Mouse (Mus musculus) heart, postnatal 14 days (tissue): ENCODE measurements around the gene Carhsp1. TPM values are rescaled to one million over a fixed set of nuclear protein-coding genes. Genes with fewer than 3 reads are reported as not detected.

Experiments used
- DNase-seq, 2 experiments: peaks; one replicate each; pipeline ENCODE4 v3.0.0; 2021 to 2022
- intact Hi-C: fragments of 180-260 bp; cut with DNase I; formaldehyde crosslinking; loops from one replicate; pipeline ENCODE4 v1.15.1; 2025
- long read RNA-seq, 2 experiments: library from polyadenylated mRNA; stranded (forward); transcript quantifications; one replicate each; pipeline ENCODE4 v2.0.0; 2021
- total RNA-seq, 2 experiments: library from RNA; stranded (reverse); gene quantifications; 2 replicates each; pipeline ENCODE4 v1.2.3; 2021

Gene Carhsp1
- 10 to 100 TPM; 23.7 to 24.9 TPM for total RNA-seq
- long read RNA-seq, experiment 1, transcript Carhsp1-201 (4 exons, 2,858 nt): major isoform, 27 of 33 reads
- long read RNA-seq, experiment 1, partial matches to known transcripts: 0 of 33 reads
- long read RNA-seq, experiment 1, other reads (novel, unspliced or antisense): 6 of 33 reads
- long read RNA-seq, experiment 2, transcript Carhsp1-201 (4 exons, 2,858 nt): major isoform, 29 of 31 reads
- long read RNA-seq, experiment 2, partial matches to known transcripts: 0 of 31 reads
- long read RNA-seq, experiment 2, other reads (novel, unspliced or antisense): 2 of 31 reads

DNA sequence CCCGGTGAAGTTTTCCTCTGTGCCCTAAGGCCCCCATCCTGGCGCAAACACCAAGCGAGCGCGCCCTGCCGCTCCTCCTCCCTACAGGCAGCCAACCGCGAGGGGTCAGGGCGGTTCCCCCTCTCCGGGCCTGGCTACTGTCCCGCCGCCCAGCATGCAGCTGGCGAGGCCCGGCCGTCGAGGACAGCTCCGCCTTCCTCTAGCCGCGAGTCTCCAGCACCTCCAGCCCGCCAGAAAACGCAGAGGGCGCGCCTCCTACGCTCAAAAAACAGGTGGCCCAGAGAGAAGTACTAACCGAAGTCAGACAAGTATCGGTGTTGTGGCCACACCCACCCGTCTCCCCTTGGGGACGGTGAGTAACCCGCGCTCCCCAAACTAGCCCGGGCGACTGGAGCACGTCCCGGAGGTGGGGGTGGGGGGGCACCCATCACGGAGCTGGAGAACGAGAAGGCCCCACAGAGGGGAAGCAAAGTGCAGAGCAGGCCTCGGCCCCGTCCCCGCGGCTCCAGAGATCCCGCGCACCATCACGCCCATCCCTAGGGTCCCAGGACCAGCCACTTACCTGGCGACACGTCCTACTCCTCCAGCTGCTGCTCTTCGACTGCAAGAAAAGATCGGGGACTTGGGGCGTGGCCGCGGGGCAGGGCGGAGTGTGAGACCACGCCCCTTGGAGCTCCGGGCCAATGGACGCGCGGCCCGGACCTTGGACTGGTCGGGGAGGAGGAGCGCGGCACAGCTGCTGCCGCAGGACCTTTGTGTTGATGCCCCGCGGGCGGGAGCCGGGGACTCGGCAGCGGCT lies at the start of gene Carhsp1:
Gene Carhsp1 (minus strand): TSS at position 605 of the 799 bp plus-strand sequence.
- intact Hi-C loops: loop anchor here (2.0 to 5.0 kb wide), 2 partner anchors 31 to 159 kb away; partner anchors contain the start of gene Abat
- peak; percentile 96 for DNase-seq

DNA sequence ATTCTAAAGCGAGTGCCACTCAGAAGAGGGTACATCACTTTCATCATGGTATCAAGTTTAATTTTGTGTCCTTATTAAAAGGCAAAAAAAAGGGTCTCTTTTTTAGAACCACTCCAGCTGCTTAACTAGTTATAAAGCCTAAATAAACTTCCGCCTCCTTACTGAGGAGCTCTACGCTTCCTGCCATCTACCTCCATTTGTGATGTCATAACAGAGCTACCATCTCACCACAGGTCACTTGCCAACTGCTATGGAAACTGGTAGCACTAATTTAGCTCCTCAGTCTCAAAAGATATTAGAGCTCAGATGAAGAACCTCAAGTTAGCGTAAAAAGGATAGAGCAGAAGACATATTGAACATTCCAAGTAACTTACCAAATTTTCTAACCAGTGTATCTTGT lies 48.5 kb upstream of the Carhsp1 start:
- intact Hi-C loops: no loop called here
- no peak for DNase-seq

DNA sequence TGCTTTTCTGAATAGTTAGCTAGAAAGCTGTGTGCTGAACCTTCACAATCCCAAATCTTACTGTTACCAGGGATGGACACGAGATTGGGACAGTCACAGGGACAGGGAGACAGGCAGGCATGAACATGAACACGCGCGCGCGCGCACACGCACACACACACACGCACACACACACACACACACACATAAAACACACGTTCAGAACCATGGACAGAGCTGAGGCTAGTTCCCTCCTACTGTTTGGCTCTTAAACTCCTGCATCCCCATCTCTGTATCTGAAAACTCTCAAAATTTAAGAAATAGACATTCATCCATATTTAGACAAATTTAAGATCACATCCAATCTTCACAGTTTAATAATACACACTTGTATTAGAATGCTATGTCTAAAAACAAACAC lies 45.8 kb upstream of the Carhsp1 start:
- intact Hi-C loops: no loop called here
- DNase-seq: no peak

DNA sequence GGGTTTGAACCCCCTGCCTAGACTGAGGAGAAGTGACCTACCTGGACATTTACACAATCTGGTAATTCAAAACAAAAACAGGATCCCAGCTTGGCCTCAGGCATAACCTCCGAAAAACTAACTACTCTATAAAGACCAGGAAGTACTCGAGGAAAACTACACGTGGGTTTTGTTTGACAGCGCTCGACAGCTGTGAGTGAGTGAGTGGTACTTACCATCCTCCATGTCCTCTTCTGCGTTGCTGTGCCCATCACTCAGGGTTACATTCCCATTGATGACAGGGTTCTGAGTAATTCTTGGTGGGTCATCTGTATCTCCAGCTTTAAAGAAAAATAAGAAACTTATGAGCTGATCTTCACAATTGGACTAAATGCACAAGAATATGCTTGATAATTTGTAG lies 44.3 kb upstream of the Carhsp1 start:
- intact Hi-C loops: no loop called here
- no peak for DNase-seq

DNA sequence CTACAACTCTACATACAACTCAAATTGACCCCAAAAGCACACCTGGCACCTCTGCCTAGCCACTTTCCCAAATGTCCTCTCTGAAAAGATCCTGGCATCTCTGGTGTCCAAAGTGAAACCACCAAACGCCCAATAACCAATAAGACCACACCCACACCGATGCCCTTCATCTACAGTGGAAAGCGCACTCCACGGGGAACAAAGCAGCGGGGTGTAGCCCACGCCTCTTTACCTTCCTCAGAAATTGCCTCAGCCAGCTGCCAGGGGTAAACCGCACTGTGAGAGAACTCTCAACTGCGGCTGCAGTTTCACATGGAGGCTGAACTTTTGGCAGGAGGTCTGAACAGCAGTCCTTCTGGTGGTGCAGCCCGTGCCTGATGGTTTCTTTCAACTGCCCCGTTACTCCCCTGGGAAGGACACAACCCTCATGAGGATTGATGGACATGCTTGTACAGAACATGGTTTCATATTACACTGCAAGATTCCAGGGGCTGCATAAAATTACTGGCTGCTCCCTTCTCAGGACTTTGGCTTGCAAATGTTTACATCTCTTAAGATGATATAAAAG lies 43.6 kb upstream of the Carhsp1 start:
- DNase-seq: peak; percentile 23 to 45
- intact Hi-C loops: no loop called here

DNA sequence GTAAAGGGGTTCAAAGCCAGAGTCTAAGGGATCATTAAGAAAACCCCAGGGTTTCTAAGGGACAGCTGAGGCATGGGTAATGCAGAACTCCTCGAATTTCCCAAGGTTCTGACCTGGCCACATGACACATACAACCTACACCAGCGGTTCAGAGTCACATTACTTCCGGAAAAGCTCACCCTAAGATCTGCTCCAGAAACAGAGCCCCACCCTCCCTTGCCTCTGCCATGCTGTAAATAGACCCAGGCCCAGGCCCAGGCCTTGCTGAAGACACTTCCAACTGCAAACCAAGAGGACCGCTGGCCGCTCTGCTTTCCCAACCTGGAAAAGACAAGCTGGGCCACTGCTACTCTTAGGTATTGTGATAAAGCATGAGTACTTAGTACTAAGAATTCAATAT lies 42.9 kb upstream of the Carhsp1 start:
- DNase-seq: no peak
- intact Hi-C loops: no loop called here

DNA sequence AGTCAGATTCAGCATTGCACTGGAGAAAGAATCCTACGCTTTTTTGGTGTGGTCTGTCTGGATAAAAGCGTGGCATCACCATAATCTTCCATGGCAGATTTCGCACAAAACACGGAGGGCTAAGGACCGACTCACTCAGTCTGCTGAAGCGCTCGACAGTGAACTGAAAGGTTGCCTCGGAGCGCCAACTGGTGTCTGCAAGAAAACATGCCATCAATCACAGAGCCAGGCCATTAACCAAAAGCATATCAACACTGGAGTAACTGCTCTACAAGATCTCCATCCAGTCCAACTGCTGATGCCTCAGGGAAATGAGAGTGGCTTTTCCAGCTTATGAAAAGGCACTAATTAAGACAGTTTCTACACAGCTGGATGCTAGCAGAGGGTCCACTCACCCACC lies 40.0 kb upstream of the Carhsp1 start:
- DNase-seq: no peak
- intact Hi-C loops: no loop called here

DNA sequence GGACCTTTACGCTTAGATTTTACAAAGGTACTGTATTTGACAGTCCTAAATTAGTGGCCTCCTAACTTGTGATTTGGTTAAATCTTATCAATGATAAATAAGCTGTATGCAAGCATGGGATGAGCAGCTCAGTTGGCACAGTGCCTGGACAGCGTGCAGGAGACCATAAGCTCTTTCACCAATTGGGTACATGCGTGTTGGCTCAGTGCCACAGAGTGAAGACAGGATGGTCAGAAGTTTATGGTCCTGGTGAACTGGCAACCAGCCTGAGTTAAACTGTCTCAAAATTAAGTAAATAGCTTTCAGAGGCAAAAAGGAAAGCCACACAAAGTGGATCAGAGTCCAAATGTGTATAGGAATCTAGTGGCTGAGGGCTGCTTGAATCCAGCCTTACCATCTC lies 28.6 kb upstream of the Carhsp1 start:
- intact Hi-C loops: loop anchor here (5.0 kb wide), 1 partner anchor 37 kb away; no protein-coding TSS in a partner anchor
- no peak for DNase-seq

- intact Hi-C loops: no loop called here
- DNase-seq: no peak
These were observed 27.6 kb upstream of the Carhsp1 start for GRCm38 (mm10) chr16:8699556-8699955.

GRCm38 (mm10) chr16:8691206-8691605 lies 19.3 kb upstream of the Carhsp1 start:
- no peak for DNase-seq
- intact Hi-C loops: no loop called here

DNA sequence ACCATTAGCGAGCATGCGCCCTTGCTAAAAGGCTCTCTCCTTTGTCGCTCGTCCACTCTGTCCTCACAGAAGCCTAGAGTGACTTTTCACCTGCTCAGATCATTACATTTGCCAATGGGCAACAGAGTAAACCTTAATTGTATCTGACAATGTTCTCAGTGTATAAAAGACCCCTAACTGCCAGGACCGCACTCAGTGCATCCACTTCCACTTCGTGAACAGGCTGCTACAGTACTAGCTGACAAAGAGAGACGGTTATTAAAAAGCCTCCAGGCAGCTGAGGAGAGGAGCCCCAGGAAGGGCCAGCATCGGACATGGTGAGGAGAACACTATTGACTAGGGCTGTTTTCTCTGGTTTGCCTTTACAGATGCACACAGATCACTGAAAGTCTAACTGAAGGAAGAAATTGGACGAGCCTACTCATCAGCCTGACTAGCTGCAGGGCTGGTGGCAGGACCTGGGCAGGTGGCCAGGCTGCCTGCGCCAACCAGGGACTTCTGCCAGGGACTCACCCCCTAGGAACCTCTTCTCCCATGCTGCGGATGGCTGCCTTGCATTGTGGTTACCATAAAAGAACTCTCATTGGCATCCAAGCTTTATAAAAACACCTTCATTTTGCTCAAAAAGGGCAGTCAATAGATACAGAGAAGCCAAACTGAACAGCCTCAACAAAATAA lies 18.2 kb upstream of the Carhsp1 start:
- intact Hi-C loops: loop anchor here (5.0 kb wide), 1 partner anchor 47 kb away; no protein-coding TSS in a partner anchor
- DNase-seq: peak; percentile 56 to 72

GRCm38 (mm10) chr16:8687559-8688112 lies 15.7 kb upstream of the Carhsp1 start:
- intact Hi-C loops: loop anchor here (2.0 to 5.0 kb wide), 2 partner anchors 50 to 181 kb away; no protein-coding TSS in a partner anchor

GRCm38 (mm10) chr16:8686871-8687535 lies 15.0 kb upstream of the Carhsp1 start:
- DNase-seq: no peak
- intact Hi-C loops: loop anchor here (1.0 to 5.0 kb wide), 3 partner anchors 50 to 182 kb away; no protein-coding TSS in a partner anchor

More at GRCm38 (mm10) chr16:8687559-8688112, 15.7 kb upstream of the Carhsp1 start:
- DNase-seq: no peak

DNA sequence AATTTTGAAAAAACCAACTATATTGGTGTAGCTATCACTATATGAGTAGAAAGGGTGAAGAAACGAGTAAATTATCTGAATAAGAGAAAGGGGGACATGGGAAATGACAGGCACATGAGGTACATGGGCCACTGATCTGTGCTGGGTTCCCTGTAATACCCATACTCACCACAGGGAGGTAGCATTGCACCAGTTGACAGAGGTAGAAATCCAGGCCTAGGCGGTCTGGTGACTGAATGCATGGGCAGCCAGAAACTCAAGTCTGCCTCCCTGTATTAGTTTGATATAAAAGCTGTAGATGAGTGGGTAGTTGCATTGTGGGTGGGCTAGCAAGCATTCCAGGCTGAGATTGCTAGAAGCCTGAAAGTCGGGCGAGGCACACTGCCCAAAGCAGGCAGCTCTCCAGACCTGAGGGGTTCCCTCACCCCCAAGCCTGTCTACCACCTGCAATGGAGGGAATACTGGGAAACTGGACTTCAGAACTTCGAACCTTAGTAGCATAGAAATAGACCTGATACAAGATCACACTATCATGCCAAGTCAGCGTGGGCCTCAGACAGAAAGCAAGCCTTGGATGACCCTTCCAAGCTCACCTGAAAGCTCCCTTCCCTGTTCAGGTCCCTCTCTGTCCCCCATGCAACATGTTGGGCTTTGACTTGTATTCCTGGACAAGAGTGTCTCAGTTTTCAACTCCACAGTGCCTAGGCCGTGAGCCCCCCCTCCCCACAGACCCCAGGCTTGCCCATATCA lies 14.3 kb upstream of the Carhsp1 start:
- intact Hi-C loops: loop anchor here (1.0 to 5.0 kb wide), 3 partner anchors 51 to 183 kb away; no protein-coding TSS in a partner anchor
- DNase-seq: peak; percentile 76 to 86

GRCm38 (mm10) chr16:8685087-8685486 lies 13.1 kb upstream of the Carhsp1 start:
- intact Hi-C loops: loop anchor here (5.0 kb wide), 1 partner anchor 52 kb away; no protein-coding TSS in a partner anchor

DNA sequence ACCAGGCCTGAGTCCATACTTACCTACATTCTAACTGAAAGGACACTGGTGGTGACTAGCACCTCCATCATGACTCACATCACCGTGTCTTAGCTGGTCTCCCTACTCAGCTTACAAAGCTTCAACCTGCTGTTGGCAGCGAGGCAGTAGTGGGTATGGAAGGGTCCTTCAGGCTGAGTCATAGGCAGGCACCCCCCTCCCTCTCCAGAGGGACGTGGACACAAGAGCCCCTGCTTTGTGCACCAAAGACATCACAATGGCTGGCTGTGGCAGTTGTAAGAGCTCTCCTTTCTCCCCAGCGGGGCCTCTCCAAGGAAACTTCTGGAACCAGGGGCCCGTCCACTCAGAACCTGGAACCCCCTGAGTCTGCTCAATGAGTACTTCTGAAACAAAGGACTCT lies 8.5 kb upstream of the Carhsp1 start, which contains the start of gene Gm5767:
Gene Gm5767 (plus strand): TSS at position 301 of the 400 bp plus-strand sequence.
- intact Hi-C loops: no loop called here
- DNase-seq: no peak

More at GRCm38 (mm10) chr16:8685087-8685486, 13.1 kb upstream of the Carhsp1 start:
- no peak for DNase-seq

DNA sequence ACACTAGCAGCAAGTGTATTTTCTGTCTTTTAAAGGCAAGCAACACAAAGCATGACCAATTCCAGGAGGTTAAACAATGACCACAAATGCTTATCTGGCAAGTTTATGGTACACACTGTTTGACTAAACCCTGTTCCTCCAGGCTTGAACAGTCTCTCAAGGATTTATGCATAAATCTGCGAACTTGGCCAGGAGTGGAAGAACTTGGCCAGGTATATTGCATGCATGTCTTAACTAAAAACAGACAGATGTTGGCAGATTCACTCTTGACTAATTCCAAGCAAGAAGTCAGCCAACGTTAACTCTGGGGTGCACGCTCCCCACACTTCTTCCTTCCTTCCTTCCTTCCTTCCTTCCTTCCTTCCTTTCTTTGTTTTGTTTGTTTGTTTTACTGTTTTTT lies 7.8 kb upstream of the Carhsp1 start:
- intact Hi-C loops: no loop called here
- DNase-seq: no peak

GRCm38 (mm10) chr16:8678676-8679075 lies 6.7 kb upstream of the Carhsp1 start:
- no peak for DNase-seq
- intact Hi-C loops: no loop called here

GRCm38 (mm10) chr16:8678035-8678434 lies 6.1 kb upstream of the Carhsp1 start:
- intact Hi-C loops: no loop called here

More at GRCm38 (mm10) chr16:8678035-8678434, 6.1 kb upstream of the Carhsp1 start:
- DNase-seq: no peak
